22 mouse cellular contexts compared by ENCODE assay signal in genomic region chr16:24237013-24237412, GRCm38 (mm10).
DNase-seq lines count a peak whose midpoint lies in the region; ATAC-seq and TF ChIP-seq lines count a peak whose summit lies in the region.
"Had no signal": no experiment of that assay in that cellular context is flagged by ENCODE, and none has a peak within 500 bp of the region (broad histone marks: within the 10 kb centered on the region; RNA-seq: fewer than 3 reads in every experiment).

No protein-coding gene starts in this region.

- H3K27me3 ChIP-seq in kidney, embryonic 15.5 days: no peaks in the 10 kb centered on the region
- H3K27me3 ChIP-seq in myocyte (ENCODE audit: control insufficient read depth, insufficient read depth, insufficient read length): no peaks in the 10 kb centered on the region
- H3K27me3 ChIP-seq: embryonic facial prominence, embryonic 12.5 days; forebrain, embryonic 12.5 days; hindbrain, embryonic 12.5 days had no signal

- intact Hi-C loops in gastrocnemius, adult 2 months (cut with DNase I): loop anchor here (2.0 to 5.0 kb wide), 4 partner anchors 42 to 840 kb away; no protein-coding TSS in a partner anchor
- intact Hi-C loops in gastrocnemius, postnatal 36 days (cut with DNase I): loop anchor here (5.0 kb wide), 3 partner anchors 45 to 825 kb away; no protein-coding TSS in a partner anchor

- H3K4me2 ChIP-seq in kidney, embryonic 15.5 days: no peak overlapping the region
- peak overlapping the region; percentile 26 for H3K4me2 ChIP-seq in myocyte (ENCODE audit: low read depth)
- H3K4me2 ChIP-seq: embryonic facial prominence, embryonic 12.5 days; forebrain, embryonic 12.5 days; hindbrain, embryonic 12.5 days had no signal

- no peak for TF ChIP-seq CTCF in gastrocnemius, adult 2 months (IDR thresholded peaks at IDR 0.05)
- TF ChIP-seq CTCF in embryonic fibroblast, embryonic 13.5 days (IDR thresholded peaks at IDR 0.05; ENCODE audit: borderline replicate concordance, insufficient read depth, low read length): no peak

- no peaks in the 10 kb centered on the region for H3K36me3 ChIP-seq in kidney, embryonic 15.5 days
- H3K36me3 ChIP-seq in myocyte (ENCODE audit: control insufficient read depth, insufficient read depth): no peaks in the 10 kb centered on the region
- H3K36me3 ChIP-seq: embryonic facial prominence, embryonic 12.5 days; forebrain, embryonic 12.5 days; G1E; heart, embryonic 10.5 days; hindbrain, embryonic 12.5 days had no signal

- peaks cover 6% of the 10 kb centered on the region for H3K4me1 ChIP-seq in kidney, embryonic 15.5 days
- H3K4me1 ChIP-seq in embryonic fibroblast, embryonic 13.5 days (ENCODE audit: control insufficient read depth, insufficient read depth, low read length): peaks cover 9% of the 10 kb centered on the region; the same call in 1 of the 2 replicates
- H3K4me1 ChIP-seq: forebrain, embryonic 12.5 days; hindbrain, embryonic 12.5 days had no signal

- no peak for DNase-seq in gastrocnemius, adult 2 months
- DNase-seq in gastrocnemius, postnatal 36 days: no peak
- DNase-seq in kidney, adult 8-10 months: peak; percentile 31 to 43
- DNase-seq in embryo, embryonic 10 days (ENCODE audit: low spot score): no peak
- DNase-seq: adrenal gland, adult 8-10 months; adrenal gland, postnatal 36 days; B cell, adult 2 months; cerebellum, adult 2 months; cerebellum, postnatal 10 days; forebrain, postnatal 0 days; heart, adult 18-20 months; heart, postnatal 10 days; heart, postnatal 4 days had no signal

- no peak for ATAC-seq in kidney, embryonic 15.5 days (replicated peaks; ENCODE audit: low FRiP score)
- ATAC-seq: CD4-positive, CD25-positive, alpha-beta regulatory T cell, adult 4 months; forebrain, postnatal 0 days had no signal

- no peak overlapping the region for H3ac ChIP-seq in myocyte (ENCODE audit: control insufficient read depth, insufficient read length)

- H3K9me3 ChIP-seq in kidney, embryonic 15.5 days (replicated peaks): no peaks in the 10 kb centered on the region
- H3K9me3 ChIP-seq: embryonic facial prominence, embryonic 12.5 days; forebrain, embryonic 12.5 days; heart, embryonic 10.5 days; hindbrain, embryonic 12.5 days had no signal

- H3K79me2 ChIP-seq in myocyte (ENCODE audit: control insufficient read depth, insufficient read depth): no peaks in the 10 kb centered on the region

- WGBS in kidney, embryonic 15.5 days: 90% methylated on average over 3 of the region's 3 CpGs

- H3K4me3 ChIP-seq in gastrocnemius, adult 2 months: peak overlapping the region; percentile 48
- no peak overlapping the region for H3K4me3 ChIP-seq in kidney, embryonic 15.5 days (replicated peaks)
- no peak overlapping the region for H3K4me3 ChIP-seq in embryonic fibroblast, embryonic 13.5 days (ENCODE audit: insufficient read depth, low read length)
- no peak overlapping the region for H3K4me3 ChIP-seq in myocyte
- H3K4me3 ChIP-seq: embryonic facial prominence, embryonic 12.5 days; forebrain, embryonic 12.5 days; heart, embryonic 10.5 days; hindbrain, embryonic 12.5 days had no signal

- TF ChIP-seq POLR2A in embryonic fibroblast, embryonic 13.5 days (IDR thresholded peaks at IDR 0.05; ENCODE audit: low read depth, low read length): no peak
- no peak for TF ChIP-seq POLR2A in myocyte (IDR thresholded peaks at IDR 0.05; ENCODE audit: insufficient read length, low read depth)

- H3K27ac ChIP-seq in gastrocnemius, adult 2 months: peak overlapping the region; percentile 95
- no peak overlapping the region for H3K27ac ChIP-seq in kidney, embryonic 15.5 days
- peak overlapping the region; percentile 48 for H3K27ac ChIP-seq in embryonic fibroblast, embryonic 13.5 days (ENCODE audit: insufficient read depth, low read length)
- H3K27ac ChIP-seq: embryonic facial prominence, embryonic 12.5 days; forebrain, embryonic 12.5 days; heart, embryonic 10.5 days; hindbrain, embryonic 12.5 days had no signal

- no peak overlapping the region for H3K9ac ChIP-seq in kidney, embryonic 15.5 days
- H3K9ac ChIP-seq: embryonic facial prominence, embryonic 12.5 days; forebrain, embryonic 12.5 days; forebrain, postnatal 0 days; hindbrain, embryonic 12.5 days had no signal

TF ChIP-seq in myocyte, 11 proteins besides CTCF, POLR2A, EP300 and RAD21:
- no peak for TF ChIP-seq CEBPB (IDR thresholded peaks at IDR 0.05; ENCODE audit: insufficient read depth, poor library complexity, severe bottlenecking)
- no peak for TF ChIP-seq REST (IDR thresholded peaks at IDR 0.05; ENCODE audit: insufficient read depth, insufficient read length)
- TF ChIP-seq TCF3 (IDR thresholded peaks at IDR 0.05; ENCODE audit: insufficient read length, low read depth): no peak
- no peak for TF ChIP-seq E2F4 (IDR thresholded peaks at IDR 0.05; ENCODE audit: insufficient read depth)
- no peak for TF ChIP-seq MAX (IDR thresholded peaks at IDR 0.05; ENCODE audit: low read depth)
- TF ChIP-seq TCF12 (IDR thresholded peaks at IDR 0.05; ENCODE audit: insufficient read depth, poor library complexity, severe bottlenecking): no peak
- TF ChIP-seq MYOG (IDR thresholded peaks at IDR 0.05; ENCODE audit: control insufficient read depth in 1 of 3, insufficient read depth in 1 of 3, insufficient read length in 2 of 3, low read depth in 2 of 3): no peak
- TF ChIP-seq USF1 (IDR thresholded peaks at IDR 0.05; ENCODE audit: low read depth): no peak
- no peak for TF ChIP-seq MYOD1 (IDR thresholded peaks at IDR 0.05; ENCODE audit: control insufficient read depth in 1 of 3, insufficient read length in 2 of 3, low read depth in 2 of 3)
- no peak for TF ChIP-seq POLR2AphosphoS2 (IDR thresholded peaks at IDR 0.05; ENCODE audit: insufficient read length, low read depth)
- TF ChIP-seq SRF (IDR thresholded peaks at IDR 0.05; ENCODE audit: control insufficient read depth, insufficient read length, low read depth): no peak

Comparison
In these comparisons a context has a peak if more than half of its experiments do, and no peak if none do; other contexts are left out.
1. DNase-seq: peak in kidney, adult 8-10 months (2 of 2); none in gastrocnemius, adult 2 months (single experiment), gastrocnemius, postnatal 36 days (0 of 2) and embryo, embryonic 10 days (single experiment).